Mouse (Mus musculus): ENCODE data around the gene Myl3.
A peak's percentile ranks its signal among the peaks of the same experiment; 100 is the strongest.

Gene Myl3

DNA sequence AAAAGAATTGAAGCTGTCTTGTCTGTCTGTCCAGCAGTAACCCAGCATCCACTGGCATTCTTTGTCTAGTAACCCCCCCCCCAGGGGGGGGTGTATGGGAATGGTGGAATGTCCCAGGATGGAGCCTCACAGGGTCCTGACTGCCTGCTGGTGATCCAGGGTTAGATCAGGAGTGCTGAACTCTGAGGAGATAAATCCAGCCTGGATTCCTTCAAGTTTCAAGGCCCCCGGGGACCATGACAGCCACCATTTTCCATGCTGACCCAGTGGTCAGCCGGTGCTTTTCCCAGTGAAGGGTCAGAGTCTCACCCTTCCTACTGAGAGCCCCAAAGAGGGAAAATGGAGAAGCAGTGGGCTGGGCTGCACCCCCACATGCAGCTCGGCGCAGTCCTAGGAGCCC is 9.8 kb upstream of the Myl3 start:
- DNase-seq, result no peak

DNA sequence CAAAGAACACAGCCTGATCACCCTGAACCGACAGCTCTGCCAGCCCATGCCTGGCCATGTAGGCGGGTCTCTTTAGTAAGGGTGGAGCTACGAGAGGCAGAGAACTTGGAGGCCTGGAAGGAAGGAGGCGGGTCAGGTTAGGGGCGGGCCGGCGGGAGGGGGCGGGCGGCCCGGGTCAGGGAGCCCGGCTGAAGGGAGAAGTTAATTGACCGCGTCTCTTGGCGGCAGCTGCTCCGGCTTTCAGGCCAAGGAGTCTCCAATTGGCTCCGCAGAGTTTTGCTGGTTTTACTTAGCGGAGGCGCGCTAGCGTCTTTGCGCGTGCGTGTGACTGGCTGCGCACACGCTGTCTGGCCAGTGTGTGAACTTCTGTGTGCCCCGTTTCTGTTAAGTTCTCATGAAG is 9.0 kb upstream of the Myl3 start:
- peak; percentile 86 to 91 for DNase-seq

DNA sequence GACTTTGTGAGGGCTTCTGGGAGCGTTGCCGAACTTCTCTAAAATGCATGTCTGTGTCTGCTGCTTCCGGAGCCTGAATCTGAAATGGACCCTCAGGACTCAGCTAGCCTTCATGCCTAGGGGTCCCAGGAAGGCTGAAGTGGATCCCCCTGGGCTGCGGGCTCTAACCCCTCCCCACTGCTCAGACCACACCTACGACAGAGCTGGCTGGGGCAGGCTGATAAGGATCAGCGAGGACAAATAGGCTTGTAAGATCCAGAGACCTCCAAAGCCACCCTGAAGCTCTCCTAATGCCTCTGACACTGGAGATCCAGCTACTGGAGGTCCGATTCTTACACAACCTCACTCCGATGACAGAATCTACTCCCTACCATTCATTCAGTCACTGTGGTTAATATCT is 8.6 kb upstream of the Myl3 start:
- no peak for DNase-seq

DNA sequence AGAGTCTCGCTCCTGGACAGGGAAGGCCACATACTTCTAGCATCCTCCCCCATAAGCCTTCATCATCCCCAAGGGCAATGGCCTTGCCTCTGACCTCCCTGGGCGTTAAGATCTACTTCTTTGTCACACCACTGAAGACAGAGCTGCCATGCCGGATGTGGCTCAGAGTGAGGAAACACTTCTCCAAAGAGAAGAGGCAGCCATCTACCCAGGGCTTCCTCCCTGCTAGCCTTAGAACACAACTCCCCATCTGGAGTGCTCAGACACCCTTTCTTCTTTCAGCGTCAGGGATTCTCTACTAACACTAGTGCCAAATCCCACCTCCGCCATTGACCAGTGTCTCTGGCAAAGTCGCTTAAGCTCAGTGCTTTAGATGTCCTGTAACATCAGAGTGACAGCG is 7.5 kb upstream of the Myl3 start:
- DNase-seq, result no peak

DNA sequence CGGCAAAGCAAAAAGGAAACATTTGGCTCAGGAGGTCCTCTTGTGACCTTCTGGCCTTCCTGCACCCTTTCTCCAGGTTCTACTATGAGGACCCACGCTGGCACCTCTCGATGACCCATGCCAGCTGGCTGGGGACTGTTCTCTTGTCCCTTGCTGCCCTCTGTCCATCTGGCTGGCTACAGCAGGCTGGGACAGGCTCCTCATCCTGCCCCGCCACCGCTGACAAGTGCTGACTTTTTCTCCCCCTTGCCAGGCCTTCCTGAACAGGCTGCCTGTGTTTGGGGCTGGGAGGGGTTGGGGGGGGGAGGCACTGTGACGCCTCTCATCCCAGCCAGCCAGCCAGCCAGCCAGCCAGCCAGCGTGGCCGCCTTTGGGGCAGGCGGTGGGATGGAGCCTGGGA is 5.3 kb upstream of the Myl3 start:
- no peak for DNase-seq

DNA sequence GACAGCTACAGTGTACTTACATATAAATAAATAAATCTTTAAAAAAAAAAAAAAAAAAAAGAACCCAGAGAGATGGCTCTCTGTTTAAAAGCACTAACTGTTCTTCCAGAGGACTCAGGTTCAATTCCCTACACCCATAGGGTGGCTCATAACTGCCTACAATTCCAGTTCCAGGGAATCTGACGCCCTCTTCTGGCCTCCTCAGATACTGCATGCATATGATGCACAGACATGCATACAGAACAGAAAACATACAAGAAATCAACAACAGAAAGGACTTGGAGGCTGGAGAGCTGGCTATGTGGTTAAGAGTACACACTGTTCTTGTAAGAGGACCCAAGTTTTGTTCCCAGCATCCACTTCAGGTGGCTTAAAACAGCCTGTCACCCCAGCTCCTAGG is 3.6 kb upstream of the Myl3 start:
- DNase-seq, result no peak

DNA sequence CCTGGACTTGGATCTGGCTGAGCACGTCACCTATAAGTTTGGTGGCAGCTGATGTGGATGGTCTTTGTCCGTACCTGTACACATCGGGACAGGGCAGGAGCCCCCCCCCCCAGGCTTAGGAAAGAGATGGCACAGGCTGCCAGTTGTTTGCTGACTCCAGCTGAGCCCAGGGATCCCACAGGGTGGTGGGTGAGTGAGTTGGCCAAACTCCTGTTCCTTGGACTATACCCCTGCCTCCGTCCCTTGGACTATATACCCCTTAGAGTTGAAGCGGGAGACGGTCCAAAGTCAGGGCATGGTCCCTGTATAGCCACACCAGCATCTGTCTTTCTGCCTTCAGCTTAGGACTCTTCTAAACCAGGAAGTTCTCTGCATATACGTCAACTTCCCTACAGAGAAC is 1.7 kb upstream of the Myl3 start:
- no peak for DNase-seq

DNA sequence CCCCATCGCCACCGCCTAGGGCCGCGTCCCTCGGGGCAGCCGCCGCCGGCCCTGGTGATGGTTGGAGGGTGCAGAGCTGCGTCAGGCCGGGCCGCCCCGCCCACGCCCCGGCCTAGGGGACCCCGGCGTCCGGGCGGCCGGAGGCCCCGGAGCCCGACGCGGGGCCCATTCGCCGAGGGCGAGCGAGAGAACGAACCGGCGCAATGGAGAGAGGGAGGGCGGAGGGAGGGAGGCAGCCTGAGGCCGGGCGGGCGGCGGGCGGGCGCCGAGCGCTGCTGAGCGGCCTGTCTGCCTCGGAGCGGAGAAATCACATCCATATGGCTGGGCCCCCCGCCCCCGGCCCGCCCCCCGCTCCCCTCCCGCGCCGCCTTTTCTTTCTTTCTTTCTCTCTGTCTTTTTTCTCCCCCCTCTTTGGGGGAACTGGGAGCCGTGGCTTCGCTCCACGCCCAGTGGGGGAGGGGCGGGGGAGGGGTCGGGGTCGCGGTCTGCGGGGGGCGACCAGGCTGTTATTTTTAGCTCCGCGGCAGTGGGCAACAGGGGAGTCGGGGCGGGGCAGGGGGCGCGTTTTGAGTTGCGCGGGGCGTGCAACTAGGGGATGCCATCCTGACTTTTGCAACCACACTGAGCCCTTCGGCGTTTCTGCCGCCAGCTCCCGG is 762 bp downstream of the Myl3 start:
- peak; percentile 49 to 74 for DNase-seq

DNA sequence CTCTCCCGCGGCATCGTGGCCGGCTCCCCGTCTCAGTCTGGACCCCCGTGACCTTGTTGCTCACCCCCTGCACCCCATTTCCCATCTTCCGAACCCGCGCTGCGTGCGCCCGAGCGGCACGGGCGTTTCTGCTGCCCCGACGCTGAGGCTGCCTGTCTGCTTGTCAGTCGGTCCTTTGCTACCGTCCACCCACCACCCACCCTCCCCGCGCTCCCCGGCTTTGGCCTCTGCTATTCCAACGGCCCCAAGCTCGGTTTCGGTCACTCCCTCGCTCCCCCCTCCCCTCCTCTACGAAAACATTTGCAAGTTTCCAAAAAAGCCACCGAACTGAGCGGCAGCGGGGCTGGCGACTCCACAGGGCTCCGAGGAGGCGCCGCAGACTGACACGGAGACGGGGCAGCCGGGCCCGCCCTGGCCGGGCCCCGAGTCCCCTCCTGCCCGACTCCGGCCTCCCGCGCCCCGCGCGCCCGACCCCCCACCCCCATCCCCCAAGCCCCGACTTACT is 1.3 kb downstream of the Myl3 start:
- peak; percentile 39 to 62 for DNase-seq

DNA sequence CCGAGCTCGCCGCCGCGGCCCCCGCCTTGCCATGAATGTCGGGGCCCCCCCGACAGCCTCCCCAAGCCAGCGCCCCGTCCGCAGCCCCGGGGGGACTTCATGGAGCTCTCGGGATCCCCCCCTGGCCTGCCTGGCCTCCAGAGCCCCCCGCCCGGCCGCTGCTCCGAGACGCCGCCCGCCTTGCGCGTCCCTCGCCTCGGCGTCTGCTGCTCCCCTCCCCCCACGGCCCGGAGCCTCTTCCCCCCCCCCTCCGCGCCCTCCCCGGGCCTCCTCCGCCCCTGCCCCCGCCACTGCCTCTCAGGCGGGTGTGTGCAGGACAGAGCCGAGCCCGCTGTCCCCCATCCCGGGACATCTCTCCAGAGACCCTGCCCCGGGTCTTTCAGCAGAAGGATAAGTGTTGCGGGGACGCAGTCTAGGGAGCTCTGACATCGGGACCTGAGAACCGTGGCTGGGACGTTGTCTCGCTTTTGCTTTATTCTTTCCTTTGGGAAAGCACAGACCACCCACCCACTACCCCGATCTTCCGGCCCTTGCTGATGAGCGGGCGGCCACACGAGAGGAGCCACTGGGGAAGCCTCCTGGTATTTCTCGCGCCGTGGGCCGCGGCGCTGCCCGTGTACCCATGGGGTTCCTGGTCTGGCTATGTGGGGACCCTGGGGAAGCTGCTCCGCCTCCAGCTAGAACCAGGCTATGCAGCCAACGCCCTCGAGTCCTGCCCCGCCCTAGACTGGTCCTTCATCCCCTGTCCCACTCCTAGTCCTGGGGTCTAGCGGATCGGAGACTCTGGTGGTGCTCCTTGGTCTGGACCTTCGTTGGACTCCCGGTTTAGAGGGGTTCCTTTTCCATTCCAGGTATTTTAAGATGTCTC is 2.0 kb downstream of the Myl3 start:
- DNase-seq, result peak; percentile 51 to 70

DNA sequence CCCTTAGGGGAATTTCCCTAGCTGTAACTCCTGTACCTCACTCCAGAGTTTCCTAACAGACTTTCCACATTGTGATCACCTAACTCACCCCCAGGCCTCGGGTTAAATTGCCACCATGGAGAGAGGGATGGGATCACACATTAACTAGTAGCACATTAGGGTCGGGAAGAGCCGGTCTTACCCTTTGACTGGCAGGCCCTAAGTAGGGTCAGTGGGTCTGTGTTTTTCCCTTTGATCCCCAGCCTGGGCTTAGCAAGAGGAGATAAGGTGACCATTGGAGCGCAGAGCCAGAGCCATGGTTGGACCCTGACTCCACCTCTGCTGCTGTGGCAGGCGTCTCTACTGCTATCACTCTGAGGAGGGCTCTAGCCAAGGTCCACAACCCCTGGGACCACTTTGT is 4.1 kb downstream of the Myl3 start:
- no peak for DNase-seq

DNA sequence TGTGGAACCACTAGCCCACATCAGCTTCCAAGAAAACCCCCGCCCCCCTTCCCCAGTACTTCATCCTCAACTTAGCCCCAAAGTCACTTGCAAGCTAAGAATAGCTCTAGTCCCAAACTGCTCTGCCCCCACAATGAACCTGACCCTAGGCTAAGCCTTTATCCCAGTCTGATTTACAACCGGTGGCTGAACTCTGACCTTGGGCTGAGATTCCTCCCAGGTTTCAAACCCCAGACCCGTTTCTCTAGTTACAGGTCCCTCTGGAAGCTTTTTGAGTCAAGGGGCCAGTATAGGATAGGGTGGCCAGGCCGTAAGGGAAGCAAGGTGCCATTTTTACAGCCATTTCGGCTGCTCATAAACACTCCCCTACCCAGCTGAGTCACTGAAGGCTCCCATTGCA is 4.6 kb downstream of the Myl3 start:
- no peak for DNase-seq

DNA sequence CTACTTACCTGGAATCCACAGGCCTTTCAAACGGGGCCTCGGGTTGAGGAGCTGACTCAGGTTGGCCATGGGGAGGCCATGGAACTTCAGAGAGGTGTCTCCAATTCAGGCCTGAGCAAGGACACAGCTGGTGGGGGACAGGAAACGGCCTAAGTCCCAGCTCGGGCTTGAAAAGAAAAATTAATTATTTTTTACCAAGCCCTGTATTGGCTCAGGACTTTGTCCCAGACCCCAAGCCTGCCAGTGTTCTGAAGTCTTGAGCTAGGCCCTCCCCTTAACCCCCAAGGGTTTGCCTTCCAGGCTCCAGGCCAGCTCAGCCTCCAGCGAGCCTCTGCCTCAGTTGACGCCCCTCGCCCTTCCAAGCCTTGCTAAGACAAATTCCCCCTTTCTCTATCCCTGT is 5.3 kb downstream of the Myl3 start, which contains the start of gene Pth1r:
Gene Pth1r (minus strand): TSS at position 185 of the 400 bp plus-strand sequence.
- no peak for DNase-seq

DNA sequence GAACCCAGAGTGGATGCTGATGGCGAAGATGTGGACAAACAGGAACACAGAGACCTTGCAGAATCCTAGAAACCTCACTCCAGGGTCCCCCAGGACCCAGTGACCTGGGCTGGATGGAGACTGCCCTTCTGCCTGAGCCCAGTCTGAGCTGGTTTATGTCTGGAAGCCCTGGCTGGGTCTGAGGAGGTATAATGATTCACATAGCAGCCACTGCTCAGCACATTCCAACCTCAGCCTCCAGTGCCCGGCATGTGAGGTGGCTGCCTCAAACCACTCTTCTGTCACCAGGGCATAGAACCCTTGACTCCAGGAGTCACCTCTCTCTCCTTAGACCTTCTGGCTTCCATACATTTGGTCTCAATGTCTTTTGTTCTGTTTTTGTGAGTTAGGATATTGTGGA is 6.8 kb downstream of the Myl3 start:
- DNase-seq, result no peak

DNA sequence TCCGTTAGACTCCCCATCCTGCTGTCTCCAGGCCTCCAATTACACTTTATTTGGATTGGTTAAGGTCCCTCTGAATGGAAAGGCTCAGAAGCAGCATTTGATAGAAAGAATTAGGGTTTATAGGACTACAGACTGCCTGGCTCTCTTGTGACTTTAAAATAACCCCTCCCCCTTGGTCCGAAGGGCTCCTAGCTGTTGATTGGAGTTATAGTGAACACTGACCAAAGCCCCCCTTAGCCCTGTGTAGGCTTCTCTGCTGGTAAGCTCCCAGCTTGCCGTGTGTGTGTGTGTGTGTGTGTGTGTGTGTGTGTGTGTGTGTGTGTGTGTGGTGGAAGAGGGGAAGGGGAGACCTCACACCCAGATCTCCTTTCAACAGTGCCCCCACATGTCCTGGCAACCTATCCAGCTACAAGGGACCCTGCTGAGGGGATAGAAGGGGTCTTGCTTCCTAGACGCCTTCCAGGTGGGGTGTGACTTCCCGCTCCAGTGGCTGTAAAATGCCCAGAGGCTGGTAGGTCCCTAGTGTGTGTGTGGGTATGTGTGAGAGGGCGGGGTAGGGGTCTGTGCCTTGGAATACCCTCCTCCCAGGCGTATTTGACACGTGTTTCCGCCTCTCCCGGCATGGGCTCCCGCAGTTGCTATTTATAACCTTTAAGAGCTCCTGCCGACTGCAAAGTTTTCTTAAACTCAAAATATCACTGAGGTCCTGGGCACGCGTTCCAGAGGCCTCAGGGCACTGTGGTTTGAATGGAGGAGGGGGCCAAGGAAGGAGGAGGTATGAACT is 8.9 kb downstream of the Myl3 start:
- DNase-seq, result no peak

DNA sequence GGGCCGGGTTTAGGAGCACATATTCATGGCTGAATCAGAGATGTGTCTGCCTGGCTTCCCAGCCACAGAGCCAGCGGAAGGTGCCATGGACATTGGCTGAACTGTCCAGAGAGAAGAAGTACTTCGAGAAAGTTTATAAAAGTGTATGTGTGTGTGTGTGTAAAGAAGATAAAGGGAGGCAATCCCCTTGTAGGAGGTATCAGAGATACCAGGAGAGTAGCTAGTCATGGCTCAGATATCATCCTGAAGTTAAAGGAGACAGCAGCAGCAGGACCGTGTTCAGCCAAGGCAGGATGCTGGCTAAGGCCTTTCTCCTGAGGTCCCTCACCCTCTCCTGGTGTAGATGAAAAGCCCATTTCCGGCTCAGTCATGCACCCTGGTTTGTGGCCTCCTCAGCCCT is 9.8 kb downstream of the Myl3 start:
- DNase-seq, result no peak

DNA sequence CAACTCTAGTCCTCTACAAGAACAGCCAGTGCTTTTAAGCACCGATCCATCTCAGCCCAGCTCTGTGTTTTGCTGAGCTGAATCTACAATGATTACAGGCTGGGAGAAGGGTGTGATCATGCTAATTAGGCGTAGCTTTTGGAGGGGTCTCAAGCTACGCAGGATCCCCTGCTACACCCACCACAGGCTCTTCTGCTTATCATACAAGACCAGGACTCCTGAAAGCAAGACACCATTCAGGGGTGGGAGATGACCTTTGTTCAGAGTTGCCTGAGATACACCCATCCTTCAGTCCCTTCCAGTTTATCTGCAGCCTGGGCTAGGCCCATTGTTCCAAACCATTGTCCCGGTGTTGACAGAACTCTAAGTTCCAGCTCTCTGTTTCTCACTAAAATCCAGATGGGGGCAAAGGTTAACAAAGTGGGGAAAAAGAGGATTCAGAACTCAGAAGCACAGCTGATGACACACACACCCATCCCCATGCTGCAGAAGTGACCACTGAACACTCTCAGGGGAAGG is 11.3 kb downstream of the Myl3 start:
- no peak for DNase-seq

DNA sequence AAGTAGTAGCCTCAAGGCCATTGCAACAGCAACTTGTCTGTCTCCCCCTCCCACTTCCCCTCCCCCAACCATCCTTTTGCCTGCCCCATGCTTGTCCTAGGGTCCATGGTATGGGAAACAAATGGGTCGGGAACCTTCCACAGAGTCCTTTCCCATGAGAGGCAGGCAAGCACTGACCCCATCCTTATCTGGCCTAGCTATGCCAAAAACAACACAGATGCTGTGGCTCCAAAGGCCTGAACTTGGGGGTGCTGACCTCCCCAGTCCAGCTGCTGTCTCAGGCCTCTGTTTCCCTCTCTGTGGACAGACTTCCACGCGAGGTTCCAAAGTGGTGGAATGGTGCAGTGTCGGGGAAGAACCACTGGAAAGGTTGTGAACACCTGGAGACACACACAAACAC is 12.1 kb downstream of the Myl3 start:
- no peak for DNase-seq

DNA sequence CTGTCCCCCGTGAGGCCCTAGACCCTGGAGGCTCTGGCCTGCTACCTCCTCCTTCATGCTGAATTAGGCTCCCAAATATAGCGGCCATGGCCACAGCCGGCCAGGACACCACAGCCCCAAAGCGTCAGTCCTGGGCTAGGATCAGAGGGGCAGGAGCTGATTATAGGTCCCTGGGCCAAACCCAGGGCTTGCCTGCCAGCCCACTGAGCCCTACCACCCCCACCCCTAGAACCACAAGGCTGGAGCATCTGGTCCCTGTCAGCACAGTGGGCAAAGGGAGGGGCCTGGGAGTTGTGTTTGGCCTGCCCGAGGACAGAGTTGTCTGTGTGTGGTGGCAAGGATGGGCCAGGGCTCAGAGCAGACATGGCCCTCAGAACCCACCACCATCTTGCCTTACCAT is 16.2 kb downstream of the Myl3 start:
- DNase-seq, result no peak

DNA sequence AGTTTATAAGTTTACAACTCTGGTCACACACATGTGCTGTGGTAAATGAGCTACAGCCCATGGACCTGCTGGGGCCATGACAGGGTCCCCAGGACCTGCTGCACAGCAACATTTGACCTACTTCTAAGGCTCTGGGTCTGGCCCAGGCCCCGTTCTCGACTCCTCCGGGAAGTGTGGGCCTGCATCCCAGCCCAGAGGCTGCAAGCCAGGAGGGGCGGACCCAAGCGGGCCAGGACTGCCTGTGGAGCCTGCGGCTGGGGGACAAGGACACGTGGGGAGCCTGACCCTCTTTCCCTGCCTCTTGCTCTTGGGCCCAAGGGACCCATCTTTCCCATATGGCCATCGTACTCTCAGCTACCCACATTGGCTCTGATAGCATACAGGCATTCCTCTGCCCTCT is 16.9 kb downstream of the Myl3 start:
- peak; percentile 67 to 84 for DNase-seq

DNA sequence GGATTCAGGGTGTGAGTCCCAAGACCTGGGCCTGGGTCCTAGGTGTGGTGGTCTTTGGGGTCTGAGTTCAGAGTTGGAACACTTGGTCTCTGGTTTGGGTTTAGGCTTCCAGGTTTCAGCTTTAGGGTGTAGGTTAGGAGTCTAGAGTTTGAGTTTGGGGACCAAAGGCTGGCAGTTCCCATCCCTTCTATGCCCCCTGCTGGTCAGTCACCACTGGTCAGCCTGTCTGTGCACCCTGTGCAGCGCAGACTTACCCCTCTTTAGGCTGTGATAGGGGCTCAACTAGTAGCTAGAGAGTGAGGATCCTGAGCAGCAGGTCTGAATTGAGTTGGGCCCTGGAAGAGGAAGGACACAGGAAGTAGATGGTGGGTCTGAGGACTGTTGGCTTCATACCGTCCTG is 17.6 kb downstream of the Myl3 start:
- DNase-seq, result peak; percentile 54 to 68

DNA sequence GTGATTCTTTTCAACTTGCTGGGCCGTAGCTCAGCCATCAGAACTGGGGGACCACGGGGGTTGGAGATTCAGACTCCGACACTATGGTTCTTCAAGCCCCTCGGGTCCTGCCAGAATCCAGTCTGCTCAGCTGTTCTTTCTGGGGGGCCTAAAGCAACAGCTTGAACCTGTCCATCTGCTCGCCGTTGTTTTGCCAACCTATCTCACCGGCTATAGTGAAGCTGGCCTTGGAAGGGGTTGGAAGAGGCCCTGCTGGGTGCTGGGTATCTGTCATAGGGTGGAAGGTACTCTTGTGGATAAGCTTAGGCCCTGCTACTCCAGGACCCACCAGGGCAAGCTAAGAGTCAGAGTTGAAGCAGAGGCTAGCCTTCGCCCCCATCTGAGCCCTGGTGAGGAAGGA is 19.2 kb downstream of the Myl3 start:
- no peak for DNase-seq

DNA sequence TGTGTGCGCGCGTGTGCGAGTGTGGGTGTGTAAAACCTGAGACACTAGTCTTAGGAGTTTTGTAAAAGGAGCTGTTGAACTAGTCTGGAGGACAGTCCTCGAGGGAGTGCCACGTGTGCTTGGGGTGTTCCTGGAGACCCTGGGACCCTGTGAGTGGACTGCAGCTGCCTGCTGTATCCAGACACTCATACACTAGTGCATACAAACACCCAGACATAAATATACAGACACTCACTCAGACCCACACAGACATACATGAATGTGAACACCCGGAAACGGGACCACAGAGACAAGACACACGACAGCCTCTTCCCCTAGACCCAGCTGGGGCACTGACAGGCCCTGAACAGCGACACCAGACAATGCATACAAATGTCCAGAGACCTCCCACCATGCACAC is 21.1 kb downstream of the Myl3 start:
- DNase-seq, result peak; percentile 46 to 70

Data from lung, postnatal 4 days (tissue).